Mouse (Mus musculus) right cerebral cortex, postnatal 25 days (tissue): ENCODE data around the gene Polr3h.
A peak's percentile ranks its signal among the peaks of the same experiment; 100 is the strongest.
"Not testable (repeated sequence)": the region's sequence is repeated elsewhere in the genome, so short reads cannot be mapped to it uniquely, and the experiment has no call there.

Experiments used
- DNase-seq: peaks from one replicate; pipeline ENCODE4 v3.0.0; 2022

Polr3h gene

DNA sequence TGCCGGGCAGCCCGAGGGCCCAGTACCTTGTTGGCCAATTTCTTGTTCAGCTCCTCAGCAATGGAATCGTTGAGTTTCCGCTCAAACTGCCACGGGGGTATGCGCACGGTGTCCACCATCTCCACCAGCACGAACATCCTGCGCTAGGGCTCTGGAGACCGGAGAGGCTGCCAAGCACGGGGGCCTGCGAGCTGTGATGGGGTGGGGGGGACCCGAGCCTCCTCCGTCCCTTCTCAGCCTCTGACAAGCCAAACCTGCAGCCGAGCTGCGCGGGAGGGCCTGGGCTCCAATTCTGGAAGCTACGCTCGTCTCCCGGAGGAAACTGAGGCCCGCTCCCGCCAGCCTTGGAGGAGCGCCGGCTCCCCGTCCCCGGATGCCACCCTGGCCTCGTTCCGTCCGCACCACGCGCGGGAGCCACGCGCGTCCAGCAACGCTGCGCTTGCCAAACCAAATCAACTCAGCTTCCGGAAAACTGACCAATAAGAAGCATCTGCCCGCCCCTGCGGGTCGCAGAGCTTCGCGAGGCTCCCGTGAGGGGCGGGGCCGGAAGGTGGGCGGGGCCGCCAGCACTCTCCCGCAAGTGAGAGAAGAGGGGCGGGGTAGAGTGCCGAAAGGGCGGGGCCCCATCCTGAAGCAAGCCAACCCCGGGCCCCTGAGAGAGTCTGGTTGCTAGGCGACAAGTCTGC, at the start of gene Polr3h:
Gene Polr3h, minus strand, starts transcription at position 481 of the 686 bp plus-strand sequence.
- DNase-seq, result peak; percentile 92

GRCm38 (mm10) chr15:81975156-81975555, 49.1 kb upstream of the Polr3h start:
- DNase-seq, result not testable (repeated sequence)

GRCm38 (mm10) chr15:81970498-81970897, 44.5 kb upstream of the Polr3h start:
- DNase-seq, result not testable (repeated sequence)

DNA sequence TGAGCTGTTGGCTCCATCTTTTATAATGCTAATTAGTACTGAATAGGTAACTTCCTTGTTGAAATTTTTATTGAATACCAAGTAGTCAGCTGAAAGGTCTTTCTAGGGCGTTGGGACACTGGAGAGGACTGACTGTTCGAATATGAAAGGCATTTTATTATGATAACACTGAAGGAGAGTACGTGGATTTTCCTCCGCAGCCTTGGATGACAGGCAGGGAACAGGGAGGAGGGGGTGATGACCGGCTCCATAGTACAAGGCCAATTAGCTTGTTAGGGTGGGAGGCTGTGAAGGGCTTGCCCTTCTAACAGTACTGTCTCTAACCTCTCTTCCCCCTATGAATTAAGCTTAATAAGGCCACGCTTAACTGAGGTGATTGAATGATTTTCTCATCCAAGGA, 43.6 kb upstream of the Polr3h start:
- not testable (repeated sequence) for DNase-seq

- no peak for DNase-seq
These were observed 43.1 kb upstream of the Polr3h start for GRCm38 (mm10) chr15:81969173-81969572.

GRCm38 (mm10) chr15:81968447-81968846, 42.4 kb upstream of the Polr3h start:
- no peak for DNase-seq

DNA sequence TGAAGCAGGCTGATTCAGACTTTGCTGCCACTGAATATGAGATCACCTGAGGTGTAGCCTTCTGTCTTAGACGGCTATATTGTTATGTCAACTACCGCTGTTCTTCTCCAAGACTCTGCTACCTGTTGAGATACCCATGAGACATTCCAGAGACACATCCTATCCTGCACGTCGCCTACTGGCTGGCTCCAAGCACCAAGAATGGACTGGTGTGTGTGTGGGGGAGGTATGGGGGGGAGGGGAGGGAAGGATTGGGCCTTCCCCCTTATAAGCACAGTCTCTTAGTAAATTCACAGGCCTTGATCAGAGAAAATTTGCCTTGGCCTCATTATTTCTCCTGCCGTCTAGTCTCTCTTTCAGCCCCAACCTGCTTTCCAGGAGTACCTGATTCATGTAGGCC, 41.8 kb upstream of the Polr3h start:
- DNase-seq, result no peak

DNA sequence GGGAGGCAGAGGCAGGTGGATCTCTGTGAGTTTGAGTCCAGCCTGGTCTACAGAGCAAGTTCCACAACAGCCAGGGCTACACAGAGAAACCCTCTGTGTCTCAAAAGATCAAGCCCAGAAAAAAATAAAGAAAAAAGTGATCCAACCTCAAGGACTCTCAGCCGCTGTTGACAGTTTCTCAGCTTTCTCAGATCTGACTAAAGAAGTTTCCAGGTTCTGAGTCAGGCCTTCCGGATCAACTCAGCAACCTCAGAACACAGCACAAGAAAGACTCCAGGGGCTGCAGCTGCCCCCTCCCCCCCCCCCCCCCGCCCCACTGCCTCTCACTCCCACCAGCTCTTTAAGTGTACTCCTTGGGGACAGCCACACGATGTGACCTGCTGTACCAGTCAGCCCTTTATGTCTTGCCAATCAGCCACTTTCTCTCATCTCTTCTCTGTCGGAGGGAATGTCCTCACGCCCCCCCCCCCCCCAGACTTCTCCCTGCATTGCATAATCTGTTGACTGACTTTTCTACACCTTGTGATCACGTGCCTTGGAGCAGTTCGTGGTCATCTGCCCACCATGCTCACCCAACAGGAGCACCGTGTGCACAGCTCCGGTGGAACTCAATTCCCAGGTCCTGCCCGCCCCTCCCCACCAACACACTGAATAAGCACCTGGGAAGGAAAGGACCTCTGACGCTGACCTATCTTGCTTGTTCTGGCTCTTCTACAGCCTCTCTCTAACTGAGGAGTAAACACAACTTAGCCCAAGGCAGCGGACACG, 40.2 kb upstream of the Polr3h start:
- DNase-seq, result no peak

GRCm38 (mm10) chr15:81964980-81965545, 39.0 kb upstream of the Polr3h start:
- DNase-seq, result no peak

DNA sequence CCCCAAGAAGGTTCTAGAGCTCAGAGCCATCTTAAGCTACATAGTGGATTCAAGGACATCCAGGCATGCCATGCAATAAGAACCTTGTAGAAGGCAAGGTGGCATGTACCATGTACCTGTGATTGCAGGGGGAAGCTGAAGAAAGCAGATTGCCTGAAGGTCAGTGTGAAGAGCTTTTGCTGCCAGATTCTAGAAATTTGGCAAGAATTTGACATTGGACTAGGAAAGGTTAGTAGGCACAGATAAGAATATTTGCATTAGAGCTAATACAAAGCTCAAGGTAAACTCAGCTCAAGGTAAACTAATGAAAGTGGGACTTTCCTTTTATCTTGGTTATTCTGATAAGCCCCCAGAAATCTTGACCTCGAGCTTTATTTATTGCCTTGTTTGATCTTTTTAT, 38.2 kb upstream of the Polr3h start:
- DNase-seq, result no peak

- DNase-seq, result no peak
These were observed 35.0 kb upstream of the Polr3h start for GRCm38 (mm10) chr15:81961078-81961451.

GRCm38 (mm10) chr15:81960171-81961077, 34.4 kb upstream of the Polr3h start, which contains the start of gene Pmm1:
TSS of gene Pmm1 (minus strand) at chr15:81960930.
- DNase-seq, result peak; percentile 97

DNA sequence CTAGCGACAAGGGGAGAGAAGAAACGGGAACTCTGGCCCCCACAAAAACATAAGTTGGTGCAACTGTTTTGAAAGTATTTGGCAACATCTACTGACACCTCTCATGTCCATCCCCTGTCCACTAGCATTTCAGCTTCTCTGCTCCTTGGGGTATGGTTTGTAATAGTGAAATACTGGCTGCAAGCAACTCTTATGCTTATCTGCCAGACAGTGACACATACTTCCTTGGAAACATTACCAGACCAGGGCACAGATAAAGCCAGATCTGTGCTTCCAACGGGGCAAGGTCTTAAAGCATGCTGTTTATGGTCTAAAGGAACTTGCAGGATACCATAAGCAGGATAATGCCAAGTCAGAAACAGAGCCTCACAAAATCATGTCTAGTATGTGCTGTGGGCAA, 32.9 kb upstream of the Polr3h start:
- no peak for DNase-seq

DNA sequence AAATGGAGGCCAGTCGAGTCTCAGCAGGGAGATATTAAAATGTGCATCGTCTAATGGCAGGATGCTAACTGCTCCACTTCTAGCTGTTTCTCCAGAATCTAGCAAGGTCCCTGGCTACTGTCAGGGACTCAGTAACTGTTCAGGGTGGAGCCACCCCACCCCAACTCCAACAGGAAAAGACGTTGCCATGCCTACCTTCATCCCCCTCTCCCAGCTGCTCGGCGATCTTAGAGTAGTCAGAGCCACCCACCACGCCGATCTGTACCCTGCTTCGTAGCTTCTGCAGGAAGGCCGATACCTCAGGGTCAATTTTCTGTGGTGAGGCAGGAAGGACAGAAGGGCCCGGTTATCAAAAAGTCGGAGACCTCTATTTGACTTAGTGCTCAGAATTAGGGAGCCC, 31.6 kb upstream of the Polr3h start:
- DNase-seq, result no peak

DNA sequence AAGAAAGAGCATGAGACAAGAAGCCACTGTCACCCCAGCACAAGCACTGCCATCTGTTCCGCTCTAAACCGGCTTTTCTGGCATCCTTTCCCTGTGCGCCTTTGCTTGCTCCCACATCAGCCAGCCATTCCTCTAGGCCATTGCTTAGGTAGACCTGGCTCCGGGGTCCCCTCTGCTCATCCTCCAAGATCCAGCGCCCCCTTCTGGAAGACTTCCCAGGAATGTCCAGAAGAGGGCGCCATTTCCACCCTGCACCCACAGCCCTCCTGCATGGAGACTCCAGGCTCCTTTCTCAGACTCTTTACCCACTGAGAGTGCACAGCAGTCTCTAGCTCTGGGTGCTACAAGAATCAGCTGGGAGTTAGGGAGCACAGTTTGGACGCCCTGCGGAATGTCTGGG, 30.4 kb upstream of the Polr3h start:
- DNase-seq, result peak; percentile 47

- no peak for DNase-seq
These were observed 29.4 kb upstream of the Polr3h start for GRCm38 (mm10) chr15:81955414-81955813.

DNA sequence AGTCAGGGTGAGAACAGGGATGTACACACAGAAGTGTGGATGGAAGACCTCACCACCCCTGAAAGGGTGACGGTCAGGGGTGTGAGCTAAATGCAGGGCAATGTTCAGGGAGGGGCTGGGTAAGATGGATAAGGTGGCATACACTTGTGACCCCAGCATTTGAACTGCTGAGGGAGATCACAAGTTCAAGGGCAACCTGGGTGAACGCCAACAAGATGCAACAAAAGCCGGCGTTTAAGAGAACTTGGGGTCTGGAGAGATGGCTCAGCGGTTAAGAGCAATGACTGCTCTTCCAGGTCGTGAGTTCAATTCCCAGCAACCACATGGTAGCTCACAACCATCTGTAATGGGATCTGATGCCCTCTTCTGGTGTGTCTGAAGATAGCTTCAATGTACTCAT, 28.7 kb upstream of the Polr3h start:
- DNase-seq, result no peak

GRCm38 (mm10) chr15:81954151-81954583, 28.1 kb upstream of the Polr3h start:
- DNase-seq, result no peak

GRCm38 (mm10) chr15:81952310-81952709, 26.3 kb upstream of the Polr3h start:
- no peak for DNase-seq

- DNase-seq, result no peak
These were observed 25.1 kb upstream of the Polr3h start for GRCm38 (mm10) chr15:81951159-81951558.

DNA sequence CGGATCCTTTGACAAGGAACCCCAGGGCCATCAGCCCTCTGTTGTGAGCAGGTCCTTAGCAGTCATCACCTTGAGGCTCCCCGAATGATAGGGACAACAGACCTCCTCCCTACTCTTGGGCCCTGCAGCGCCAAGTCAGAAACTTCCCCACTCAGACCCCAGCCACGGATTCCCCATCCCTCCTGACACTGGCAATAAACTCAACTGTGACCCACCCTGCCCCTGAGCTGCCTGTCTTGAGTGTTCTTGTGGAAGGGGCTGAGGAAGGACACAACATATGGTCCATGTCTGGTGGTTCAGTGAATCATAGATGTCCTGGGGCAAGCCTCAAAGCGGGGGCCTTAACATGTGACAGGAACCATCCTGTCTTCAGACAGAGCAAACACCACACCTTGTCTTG, 24.7 kb upstream of the Polr3h start:
- DNase-seq, result no peak

DNA sequence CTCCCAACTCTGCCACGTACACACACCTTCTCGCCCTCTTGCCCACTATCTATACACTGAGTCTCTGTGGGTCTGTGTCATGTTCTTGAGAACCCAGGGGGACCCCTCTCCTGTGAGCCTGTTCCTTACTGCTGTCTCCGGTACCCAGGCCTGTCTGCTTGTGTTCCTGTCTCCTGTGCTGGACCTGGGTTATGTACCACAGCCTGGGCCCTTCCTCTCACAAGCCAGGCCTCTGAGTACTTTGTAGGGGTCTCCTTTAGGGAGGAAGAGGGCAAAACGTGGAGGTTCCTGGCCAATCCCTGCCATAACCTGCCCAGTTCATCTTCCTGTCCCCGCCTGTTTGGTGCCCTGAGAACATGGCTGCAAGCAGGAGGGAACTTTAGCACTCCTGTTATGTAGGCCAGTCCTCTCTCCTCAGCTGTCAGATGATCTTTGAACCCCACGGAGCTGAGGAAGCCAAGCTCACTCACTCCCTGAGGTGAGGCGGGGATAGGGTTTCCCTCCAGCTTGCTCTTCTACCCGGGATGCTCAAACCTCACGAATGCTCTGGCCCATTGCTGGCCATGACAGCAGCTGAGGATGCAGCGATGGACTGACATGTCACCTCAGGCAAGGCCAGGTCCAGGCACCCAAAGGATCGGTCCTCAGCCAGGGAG, 23.6 kb upstream of the Polr3h start:
- DNase-seq, result no peak
